Mouse (Mus musculus): ENCODE results near the gene Tppp2. TPM values are rescaled to one million over a fixed set of nuclear protein-coding genes. Genes with fewer than 3 reads are reported as not detected.
A peak's percentile ranks its signal among the peaks of the same experiment; 100 is the strongest.

Gene Tppp2
- total RNA-seq (2021): not detected

GRCm38 (mm10) chr14:51918125-51918524 is at the start of gene Tppp2:
TSS of gene Tppp2 (plus strand) at chr14:51918425.
- DNase-seq (ENCODE audit: low spot score in 2 of 2): no peak
- intact Hi-C loops (cut with DNase I): no loop called here

GRCm38 (mm10) chr14:51870756-51871155 is 47.5 kb upstream of the Tppp2 start:
- intact Hi-C loops (cut with DNase I): no loop called here
- DNase-seq (ENCODE audit: low spot score in 2 of 2): no peak

GRCm38 (mm10) chr14:51871741-51872140 is 46.5 kb upstream of the Tppp2 start:
- DNase-seq (ENCODE audit: low spot score in 2 of 2): no peak
- intact Hi-C loops (cut with DNase I): no loop called here

GRCm38 (mm10) chr14:51877517-51877916 is 40.7 kb upstream of the Tppp2 start:
- intact Hi-C loops (cut with DNase I): no loop called here
- no peak for DNase-seq (ENCODE audit: low spot score in 2 of 2)

GRCm38 (mm10) chr14:51883527-51884030 is 34.6 kb upstream of the Tppp2 start:
- intact Hi-C loops (cut with DNase I): loop anchor here (5.0 to 10.0 kb wide), 2 partner anchors 129 to 221 kb away; partner anchors contain the start of gene Hnrnpc
- DNase-seq (ENCODE audit: low spot score in 2 of 2): peak; percentile 35 to 41

GRCm38 (mm10) chr14:51884031-51884544 is 34.1 kb upstream of the Tppp2 start:
- no peak for DNase-seq (ENCODE audit: low spot score in 2 of 2)
- intact Hi-C loops (cut with DNase I): loop anchor here (5.0 to 10.0 kb wide), 2 partner anchors 128 to 221 kb away; partner anchors contain the start of gene Hnrnpc

- intact Hi-C loops (cut with DNase I): loop anchor here (5.0 to 10.0 kb wide), 2 partner anchors 128 to 220 kb away; partner anchors contain the start of gene Hnrnpc
- DNase-seq (ENCODE audit: low spot score in 2 of 2): peak; percentile 87 to 88
Measured at GRCm38 (mm10) chr14:51884598-51885331, 33.5 kb upstream of the Tppp2 start, which contains the start of gene Mettl17. TSS of gene Mettl17 (plus strand) at chr14:51884842.

GRCm38 (mm10) chr14:51886051-51886450 is 32.2 kb upstream of the Tppp2 start:
- no peak for DNase-seq (ENCODE audit: low spot score in 2 of 2)
- intact Hi-C loops (cut with DNase I): loop anchor here (10.0 kb wide), 1 partner anchor 219 kb away; the partner anchor contains the start of gene Hnrnpc

- intact Hi-C loops (cut with DNase I): loop anchor here (10.0 kb wide), 1 partner anchor 215 kb away; the partner anchor contains the start of gene Hnrnpc
- no peak for DNase-seq (ENCODE audit: low spot score in 2 of 2)
Measured at GRCm38 (mm10) chr14:51889833-51890232, 28.4 kb upstream of the Tppp2 start.

- intact Hi-C loops (cut with DNase I): no loop called here
- DNase-seq (ENCODE audit: low spot score in 2 of 2): no peak
Measured at GRCm38 (mm10) chr14:51892191-51892939, 25.9 kb upstream of the Tppp2 start, which contains the start of gene Slc39a2. TSS of gene Slc39a2 (plus strand) at chr14:51892889.

GRCm38 (mm10) chr14:51893094-51893794 is 25.0 kb upstream of the Tppp2 start:
- DNase-seq (ENCODE audit: low spot score in 2 of 2): no peak
- intact Hi-C loops (cut with DNase I): no loop called here

- intact Hi-C loops (cut with DNase I): no loop called here
Measured at GRCm38 (mm10) chr14:51893809-51894208, 24.4 kb upstream of the Tppp2 start.

GRCm38 (mm10) chr14:51895071-51895470 is 23.2 kb upstream of the Tppp2 start:
- intact Hi-C loops (cut with DNase I): no loop called here
- no peak for DNase-seq (ENCODE audit: low spot score in 2 of 2)

More at GRCm38 (mm10) chr14:51893809-51894208, 24.4 kb upstream of the Tppp2 start:
- no peak for DNase-seq (ENCODE audit: low spot score in 2 of 2)

GRCm38 (mm10) chr14:51896019-51896418 is 22.2 kb upstream of the Tppp2 start:
- intact Hi-C loops (cut with DNase I): no loop called here
- DNase-seq (ENCODE audit: low spot score in 2 of 2): no peak

- DNase-seq (ENCODE audit: low spot score in 2 of 2): no peak
- intact Hi-C loops (cut with DNase I): no loop called here
Measured at GRCm38 (mm10) chr14:51896539-51897170, 21.6 kb upstream of the Tppp2 start.

- DNase-seq (ENCODE audit: low spot score in 2 of 2): no peak
- intact Hi-C loops (cut with DNase I): no loop called here
Measured at GRCm38 (mm10) chr14:51899351-51899750, 18.9 kb upstream of the Tppp2 start.

- DNase-seq (ENCODE audit: low spot score in 2 of 2): peak; percentile 54 to 73
- intact Hi-C loops (cut with DNase I): loop anchor here (2.0 to 10.0 kb wide), 5 partner anchors 28 to 292 kb away; partner anchors contain the start of genes Arhgef40, Supt16 and Zfp219
Measured at GRCm38 (mm10) chr14:51902806-51903710, 15.2 kb upstream of the Tppp2 start.

GRCm38 (mm10) chr14:51903782-51904181 is 14.4 kb upstream of the Tppp2 start:
- intact Hi-C loops (cut with DNase I): loop anchor here (2.0 to 10.0 kb wide), 5 partner anchors 27 to 291 kb away; partner anchors contain the start of genes Arhgef40, Supt16 and Zfp219
- no peak for DNase-seq (ENCODE audit: low spot score in 2 of 2)
